Mouse (Mus musculus) erythroid progenitor cell, adult 5-6 weeks (primary cell): ENCODE results near the gene Rundc3a. TPM values are rescaled to one million over a fixed set of nuclear protein-coding genes. Genes with fewer than 3 reads are reported as not detected.
A peak's percentile ranks its signal among the peaks of the same experiment; 100 is the strongest.

Experiments
- ATAC-seq: replicated peaks from 2 replicates; pipeline ENCODE4 v1.8.0; 2016; ENCODE audit warnings: moderate number of reproducible peaks, mild to moderate bottlenecking, moderate TSS enrichment, inconsistent platforms; ENCODE audit not compliant: poor library complexity, low FRiP score, severe bottlenecking
- total RNA-seq, 2 experiments: library from RNA; stranded (forward) in 1 of 2; stranded (reverse) in 1 of 2; fragments of 150-400 nt in 1 of 2; fragments of 186-747, 209-891 nt in 1 of 2; gene quantifications; 2 replicates each; pipeline versions ENCODE4 v1.2.3 to v1.2.4; 2015 to 2017; ENCODE audit warnings: low replicate concordance in 2 of 2

Rundc3a gene
- total RNA-seq (2015; ENCODE audit: low replicate concordance) (not detected in 2 replicates), total RNA-seq (2017; ENCODE audit: low replicate concordance) (not detected in 2 replicates)

- ATAC-seq = no peak
These were observed at the start of gene Rundc3a for GRCm38 (mm10) chr11:102393238-102393634. TSS of gene Rundc3a (plus strand) at chr11:102393403.

- ATAC-seq = no peak
These were observed 48.7 kb upstream of the Rundc3a start for GRCm38 (mm10) chr11:102344458-102344857.

- no peak for ATAC-seq
These were observed 46.3 kb upstream of the Rundc3a start for GRCm38 (mm10) chr11:102346926-102347325.

- ATAC-seq = peak; percentile 22
These were observed 45.5 kb upstream of the Rundc3a start for GRCm38 (mm10) chr11:102347683-102348082.

GRCm38 (mm10) chr11:102348101-102348585, 45.1 kb upstream of the Rundc3a start:
- peak; percentile 40 for ATAC-seq

GRCm38 (mm10) chr11:102348771-102349170, 44.4 kb upstream of the Rundc3a start:
- ATAC-seq = peak; percentile 25

- ATAC-seq = peak; percentile 2; the same call in 1 of the 2 replicates
These were observed 43.8 kb upstream of the Rundc3a start for GRCm38 (mm10) chr11:102349189-102349954.

GRCm38 (mm10) chr11:102350416-102350815, 42.8 kb upstream of the Rundc3a start:
- ATAC-seq = no peak

- ATAC-seq = no peak
These were observed 42.2 kb upstream of the Rundc3a start for GRCm38 (mm10) chr11:102350981-102351523.

- ATAC-seq = no peak
These were observed 40.8 kb upstream of the Rundc3a start for GRCm38 (mm10) chr11:102352378-102352777.

- no peak for ATAC-seq
These were observed 40.2 kb upstream of the Rundc3a start for GRCm38 (mm10) chr11:102353021-102353431.

GRCm38 (mm10) chr11:102355501-102355900, 37.7 kb upstream of the Rundc3a start:
- ATAC-seq = no peak

- no peak for ATAC-seq
These were observed 37.0 kb upstream of the Rundc3a start for GRCm38 (mm10) chr11:102356190-102356589.

- ATAC-seq = no peak
These were observed 36.4 kb upstream of the Rundc3a start for GRCm38 (mm10) chr11:102356636-102357350.

GRCm38 (mm10) chr11:102358365-102358764, 34.8 kb upstream of the Rundc3a start:
- no peak for ATAC-seq

GRCm38 (mm10) chr11:102361776-102362495, 31.3 kb upstream of the Rundc3a start:
- ATAC-seq = no peak

- peak; percentile 62 for ATAC-seq
These were observed 29.6 kb upstream of the Rundc3a start for GRCm38 (mm10) chr11:102363623-102364022.

- peak; percentile 58 for ATAC-seq
These were observed 28.4 kb upstream of the Rundc3a start for GRCm38 (mm10) chr11:102364570-102365371.

GRCm38 (mm10) chr11:102365699-102366098, 27.5 kb upstream of the Rundc3a start:
- peak; percentile 15 for ATAC-seq
